Mouse (Mus musculus) T-helper 17 cell (primary cell): ENCODE measurements around the gene Chd4.

Experiments used
- in situ Hi-C, 2 experiments: fragments of 300-600 bp; cut with MboI, MseI; formaldehyde crosslinking; loops; 1 replicate in 1 of 2; 2 replicates in 1 of 2; pipeline ENCODE4 v1.15.1; 2025; ENCODE audit warnings: high pct_unique_total_duplicates in 2 of 2

Chd4 gene

DNA sequence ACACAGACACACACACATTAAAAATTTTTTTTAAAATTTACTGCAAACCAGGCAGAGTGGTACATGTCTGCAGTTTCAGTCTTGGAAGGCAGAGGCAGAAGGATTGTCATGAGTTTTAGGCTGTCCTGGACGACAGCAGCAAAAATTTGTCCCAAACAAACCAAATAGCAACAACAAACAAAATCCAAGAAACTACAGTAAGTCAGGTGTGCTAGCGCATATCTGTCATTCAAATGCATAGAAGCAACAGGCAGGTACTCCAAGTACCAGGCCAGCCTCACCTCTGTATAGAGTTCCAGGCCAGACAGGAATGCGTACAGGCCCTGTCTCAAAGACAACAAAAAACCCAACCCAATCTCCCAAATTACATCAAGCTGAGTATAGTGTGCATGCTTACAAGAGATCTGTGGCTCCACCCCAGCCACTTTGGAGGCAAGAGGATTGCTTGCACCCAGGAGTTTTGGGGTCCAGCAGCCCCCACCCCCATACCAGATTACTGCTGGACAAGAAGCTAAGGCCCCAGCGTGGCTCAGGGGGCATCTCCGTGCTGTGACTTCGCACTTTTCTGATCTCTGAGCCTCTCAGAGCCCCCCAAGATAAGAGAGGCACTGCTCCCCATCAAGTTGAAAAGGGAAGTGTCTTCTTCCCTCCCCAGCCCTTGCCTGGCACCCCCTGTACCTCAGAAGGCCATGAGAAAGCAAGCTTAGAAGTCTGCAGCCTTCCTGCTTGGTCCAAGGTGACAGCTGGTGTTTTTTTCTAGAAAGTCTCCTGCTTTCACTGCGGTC, 64.2 kb downstream of the Chd4 start:
- in situ Hi-C loops = loop anchor here in 1 of 2 experiments (5.0 kb wide), 1 partner anchor 112 kb away; no protein-coding TSS in a partner anchor

- in situ Hi-C loops = loop anchor here in 1 of 2 experiments (5.0 kb wide), 1 partner anchor 112 kb away; no protein-coding TSS in a partner anchor
Measured at GRCm38 (mm10) chr6:125160558-125160853, 64.7 kb downstream of the Chd4 start.

DNA sequence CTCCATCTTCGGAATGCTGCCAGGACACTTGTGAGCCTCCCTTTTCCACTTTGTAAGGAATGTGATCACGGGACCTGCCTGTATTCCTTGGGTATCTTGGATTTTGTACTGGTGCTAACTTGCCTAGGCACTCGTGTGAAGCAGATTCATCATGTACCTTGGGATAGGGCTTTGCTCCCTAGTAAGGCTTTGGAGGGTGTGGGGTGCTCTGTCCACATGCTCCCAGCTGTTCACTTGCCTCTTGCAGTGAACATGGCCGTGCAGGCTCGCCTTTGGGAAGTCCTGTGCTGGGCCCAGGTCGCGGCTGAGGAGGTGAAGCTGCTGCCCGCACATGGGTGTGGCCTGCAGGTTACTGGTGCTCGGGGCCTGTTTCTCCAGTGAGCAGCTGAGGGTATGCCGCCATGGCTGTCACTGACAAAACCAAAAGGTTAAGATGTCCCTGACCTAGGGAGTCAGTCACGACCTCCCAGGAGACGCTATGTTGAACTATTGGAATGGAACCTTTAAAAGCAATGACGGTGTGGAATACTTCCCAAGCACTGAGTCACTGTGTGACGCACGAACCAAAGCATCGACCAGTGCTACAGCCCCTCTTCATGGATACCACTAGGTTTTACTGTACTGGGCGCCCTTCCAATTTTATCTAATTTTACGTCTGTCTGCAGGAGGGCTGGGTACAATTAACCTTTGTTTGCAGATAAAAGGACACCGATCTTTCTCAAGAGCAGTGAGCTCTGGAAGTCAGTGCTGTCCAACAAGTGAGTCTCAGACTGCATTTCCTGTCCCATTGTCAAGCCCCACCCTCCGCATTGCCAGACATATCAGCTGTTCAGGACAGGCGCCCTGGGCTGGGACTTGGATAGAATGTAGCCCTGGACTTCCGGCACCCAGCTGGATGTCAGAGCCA, 65.3 kb downstream of the Chd4 start:
- in situ Hi-C loops = loop anchor here in 1 of 2 experiments (5.0 kb wide), 1 partner anchor 111 kb away; no protein-coding TSS in a partner anchor

DNA sequence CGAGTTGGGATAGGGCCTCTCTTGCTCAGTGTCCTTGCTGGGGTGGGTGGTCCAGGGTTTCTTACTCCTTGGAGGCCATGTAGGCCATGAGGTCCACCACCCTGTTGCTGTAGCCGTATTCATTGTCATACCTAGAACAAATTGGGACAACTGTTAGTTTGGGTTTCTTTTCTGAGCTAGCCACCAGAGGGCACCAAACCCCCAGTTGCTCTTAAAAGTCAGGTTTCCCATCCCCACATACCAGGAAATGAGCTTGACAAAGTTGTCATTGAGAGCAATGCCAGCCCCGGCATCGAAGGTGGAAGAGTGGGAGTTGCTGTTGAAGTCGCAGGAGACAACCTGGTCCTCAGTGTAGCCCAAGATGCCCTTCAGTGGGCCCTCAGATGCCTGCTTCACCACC, 66.2 kb downstream of the Chd4 start:
- in situ Hi-C loops = loop anchor here in 1 of 2 experiments (5.0 kb wide), 1 partner anchor 110 kb away; no protein-coding TSS in a partner anchor

DNA sequence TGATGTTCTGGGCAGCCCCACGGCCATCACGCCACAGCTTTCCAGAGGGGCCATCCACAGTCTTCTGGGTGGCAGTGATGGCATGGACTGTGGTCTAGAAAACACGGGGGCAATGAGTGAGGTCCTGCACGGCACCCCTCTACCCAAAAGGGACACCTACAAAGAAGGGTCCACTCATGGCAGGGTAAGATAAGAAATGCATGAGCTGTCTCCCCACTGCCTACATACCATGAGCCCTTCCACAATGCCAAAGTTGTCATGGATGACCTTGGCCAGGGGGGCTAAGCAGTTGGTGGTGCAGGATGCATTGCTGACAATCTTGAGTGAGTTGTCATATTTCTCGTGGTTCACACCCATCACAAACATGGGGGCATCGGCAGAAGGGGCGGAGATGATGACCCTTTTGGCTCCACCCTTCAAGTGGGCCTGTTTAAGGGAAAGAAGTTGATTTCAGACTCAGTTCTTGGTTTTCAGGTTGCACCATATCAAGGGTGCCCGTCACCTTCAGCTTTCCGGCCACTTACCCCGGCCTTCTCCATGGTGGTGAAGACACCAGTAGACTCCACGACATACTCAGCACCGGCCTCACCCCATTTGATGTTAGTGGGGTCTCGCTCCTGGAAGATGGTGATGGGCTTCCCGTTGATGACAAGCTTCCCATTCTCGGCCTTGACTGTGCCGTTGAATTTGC, 67.0 kb downstream of the Chd4 start:
- in situ Hi-C loops = loop anchor here in 1 of 2 experiments (5.0 kb wide), 1 partner anchor 110 kb away; no protein-coding TSS in a partner anchor

DNA sequence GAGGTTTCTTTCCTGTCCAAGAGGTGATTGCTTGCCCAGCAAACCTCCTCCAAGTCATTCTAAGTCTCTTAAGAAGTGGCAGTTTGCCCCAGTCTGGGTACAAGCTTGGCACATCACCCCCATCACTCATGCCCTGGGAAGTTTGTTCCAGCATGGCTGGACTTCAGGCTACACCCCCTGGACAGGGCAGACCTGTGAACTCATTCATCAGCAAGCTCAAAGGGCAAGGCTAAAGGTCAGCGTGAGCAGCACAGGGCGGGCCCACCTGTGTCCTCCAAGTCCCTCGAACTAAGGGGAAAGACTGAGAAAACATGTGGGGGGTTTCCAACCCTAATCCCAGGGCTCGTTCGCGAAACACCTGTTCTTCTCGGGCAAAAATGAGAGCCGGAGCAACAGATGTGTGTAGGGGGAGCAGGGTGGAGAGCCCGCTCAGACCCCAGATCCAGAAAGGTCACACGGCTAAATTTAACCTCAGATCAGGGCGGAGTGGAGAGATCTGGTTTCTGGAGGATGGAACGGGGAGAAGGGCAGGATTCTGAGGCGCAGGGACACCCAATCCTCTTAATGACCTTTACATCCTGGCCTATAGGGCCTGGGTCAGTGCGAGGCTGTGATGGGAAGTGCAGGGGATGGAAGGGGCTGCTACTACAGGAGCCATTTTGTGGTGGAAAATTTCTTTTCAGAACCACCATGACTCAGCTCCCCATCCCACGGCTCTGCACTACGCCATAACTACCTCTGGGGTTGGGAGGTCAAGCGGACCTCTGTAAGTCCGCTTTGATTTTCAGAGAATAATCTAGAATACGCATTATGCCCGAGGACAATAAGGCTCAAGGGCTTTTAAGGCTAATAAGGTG, 68.2 kb downstream of the Chd4 start:
- in situ Hi-C loops = loop anchor here in 1 of 2 experiments (5.0 kb wide), 1 partner anchor 108 kb away; no protein-coding TSS in a partner anchor

GRCm38 (mm10) chr6:125164672-125165327, 69.0 kb downstream of the Chd4 start:
- in situ Hi-C loops = loop anchor here in 1 of 2 experiments (5.0 kb wide), 1 partner anchor 108 kb away; no protein-coding TSS in a partner anchor

GRCm38 (mm10) chr6:125165328-125165891, 69.6 kb downstream of the Chd4 start:
- in situ Hi-C loops = no loop called here

- in situ Hi-C loops = no loop called here
Measured at GRCm38 (mm10) chr6:125166051-125166751, 70.4 kb downstream of the Chd4 start, which contains the start of gene Gapdh. Gapdh (minus strand) TSS chr6:125166467.

- in situ Hi-C loops = no loop called here
Measured at GRCm38 (mm10) chr6:125166861-125167650, 71.3 kb downstream of the Chd4 start.

DNA sequence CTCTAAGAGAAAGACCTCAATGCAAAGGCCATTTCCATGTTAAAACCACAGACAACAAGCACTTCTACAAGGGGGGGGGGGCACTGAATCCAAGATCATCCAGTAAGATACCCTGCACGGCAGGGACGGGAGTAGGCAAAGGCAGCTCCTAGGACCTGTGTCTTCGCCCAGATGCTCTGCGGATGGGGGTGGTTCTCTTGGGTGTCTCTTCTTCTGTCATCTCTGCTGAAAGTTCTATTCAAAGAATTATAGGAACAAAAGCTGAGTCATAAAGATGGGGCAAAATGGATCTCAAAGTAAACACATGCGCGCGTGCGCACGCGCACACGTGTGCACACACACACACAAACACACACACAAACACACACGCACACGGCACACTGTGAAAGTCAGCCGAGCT, 72.3 kb downstream of the Chd4 start:
- in situ Hi-C loops = no loop called here

GRCm38 (mm10) chr6:125170194-125170593, 74.4 kb downstream of the Chd4 start:
- in situ Hi-C loops = loop anchor here (5.0 to 10.0 kb wide), 2 partner anchors 55 to 102 kb away; no protein-coding TSS in a partner anchor

GRCm38 (mm10) chr6:125172474-125172873, 76.7 kb downstream of the Chd4 start:
- in situ Hi-C loops = loop anchor here (5.0 to 10.0 kb wide), 2 partner anchors 58 to 100 kb away; no protein-coding TSS in a partner anchor

DNA sequence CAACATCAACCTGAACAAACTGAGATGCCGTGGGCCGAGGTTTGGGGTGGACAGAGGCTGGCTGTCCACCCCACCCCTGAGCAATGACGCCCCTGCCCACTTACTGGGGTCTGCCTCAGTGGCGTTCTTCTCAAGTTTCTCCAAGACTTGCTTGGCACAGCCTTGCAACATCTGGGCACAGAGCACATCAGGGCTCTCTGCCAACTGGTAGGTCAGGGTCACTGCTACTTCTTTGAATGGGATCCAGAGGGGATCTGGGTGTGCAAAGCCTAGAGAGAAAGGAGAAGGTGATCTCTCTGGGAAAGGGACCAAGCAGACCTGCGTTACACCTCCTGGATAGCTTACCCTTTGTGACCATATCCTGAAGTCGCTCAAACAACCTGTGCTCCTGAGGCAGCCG, 77.5 kb downstream of the Chd4 start:
- in situ Hi-C loops = loop anchor here (5.0 to 10.0 kb wide), 2 partner anchors 58 to 99 kb away; no protein-coding TSS in a partner anchor

DNA sequence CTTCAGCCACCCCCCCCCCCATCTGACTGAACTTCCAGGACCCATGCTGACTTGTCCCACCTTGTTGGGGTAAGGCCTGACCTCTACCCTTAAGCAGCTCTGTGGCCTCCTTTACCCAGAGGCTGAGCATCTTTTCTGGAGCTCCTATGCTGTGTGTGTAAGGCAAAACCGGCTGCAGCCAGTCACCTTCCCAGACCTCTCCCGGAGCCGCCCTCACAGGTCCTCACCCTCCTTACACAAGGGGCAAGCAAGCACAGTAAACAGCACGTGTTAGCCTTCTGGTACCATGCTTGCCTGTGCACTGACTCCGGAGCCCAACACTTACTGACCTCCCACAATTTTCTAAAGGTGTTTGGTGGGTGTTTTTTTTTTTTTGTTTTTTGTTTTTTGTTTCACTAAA, 79.7 kb downstream of the Chd4 start:
- in situ Hi-C loops = loop anchor here in 1 of 2 experiments (10.0 kb wide), 1 partner anchor 61 kb away; no protein-coding TSS in a partner anchor

GRCm38 (mm10) chr6:125179601-125180000, 83.8 kb downstream of the Chd4 start:
- in situ Hi-C loops = loop anchor here in 1 of 2 experiments (10.0 kb wide), 1 partner anchor 65 kb away; no protein-coding TSS in a partner anchor
